Mouse (Mus musculus) left cerebral cortex, adult 6 months (tissue): ENCODE data around the gene Msantd1. TPM values are rescaled to one million over a fixed set of nuclear protein-coding genes. Genes with fewer than 3 reads are reported as not detected.

Experiments
- long read RNA-seq, 2 experiments: library from polyadenylated mRNA; unstranded; transcript quantifications; one replicate each; pipeline ENCODE4 v2.0.0; 2019 to 2020
- polyA plus RNA-seq: library from polyadenylated mRNA; unstranded; fragments of <200 nt; fragmentation: Nextera tagmentation; gene quantifications from 2 replicates; pipeline ENCODE4 v1.2.3, GENCODE M21; 2021

Msantd1 gene
- polyA plus RNA-seq: 1.9 and 2.9 TPM in 2 replicates
- long read RNA-seq, experiment 1, partial matches to known transcripts: 0 of 4 reads
- long read RNA-seq, experiment 1, other reads (novel, unspliced or antisense): 1 of 4 reads
- long read RNA-seq, experiment 2, partial matches to known transcripts: 0 of 5 reads
- long read RNA-seq, experiment 2, other reads (novel, unspliced or antisense): 2 of 5 reads

DNA sequence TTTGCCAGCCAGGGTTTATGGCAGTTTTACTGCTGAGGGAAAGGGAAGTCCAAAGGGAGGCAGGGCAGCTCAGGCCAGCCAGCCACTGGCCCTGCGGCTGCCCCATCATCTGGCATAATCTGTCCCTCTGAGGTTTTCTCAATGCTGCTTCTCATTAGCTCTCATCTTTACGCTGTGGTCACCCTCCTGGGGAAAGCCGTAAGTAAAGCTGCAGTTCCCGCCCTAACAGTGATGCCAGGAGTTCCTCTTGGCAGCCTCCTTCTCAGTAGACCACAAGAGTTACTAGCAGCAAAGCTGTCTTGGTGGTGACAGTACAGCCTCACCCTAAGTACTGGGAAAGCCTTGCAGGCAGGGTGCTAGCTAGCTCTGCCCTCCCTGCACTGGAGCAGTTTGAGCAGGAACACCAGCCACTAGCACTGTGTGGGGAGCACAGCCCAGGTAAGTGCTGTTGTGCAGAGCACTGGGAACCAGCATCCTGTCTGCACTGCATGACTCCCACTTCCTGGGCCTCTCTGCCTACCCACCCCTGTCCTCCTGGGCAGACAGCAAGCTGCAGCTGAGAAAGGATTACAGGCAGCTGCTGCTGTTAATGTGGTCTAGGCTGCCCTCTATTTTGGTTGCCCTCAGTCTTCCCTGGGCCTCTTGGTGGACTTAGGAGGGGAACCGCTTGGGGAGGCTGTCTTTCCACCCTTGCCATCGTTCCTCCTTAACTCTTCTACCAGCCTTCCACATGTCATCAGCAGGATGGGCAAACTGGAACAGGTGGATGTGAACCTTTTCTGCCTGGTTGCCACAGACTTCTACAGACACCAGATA is at the start of gene Msantd1:
Gene Msantd1 (plus strand): TSS at position 103 of the 816 bp plus-strand sequence.

DNA sequence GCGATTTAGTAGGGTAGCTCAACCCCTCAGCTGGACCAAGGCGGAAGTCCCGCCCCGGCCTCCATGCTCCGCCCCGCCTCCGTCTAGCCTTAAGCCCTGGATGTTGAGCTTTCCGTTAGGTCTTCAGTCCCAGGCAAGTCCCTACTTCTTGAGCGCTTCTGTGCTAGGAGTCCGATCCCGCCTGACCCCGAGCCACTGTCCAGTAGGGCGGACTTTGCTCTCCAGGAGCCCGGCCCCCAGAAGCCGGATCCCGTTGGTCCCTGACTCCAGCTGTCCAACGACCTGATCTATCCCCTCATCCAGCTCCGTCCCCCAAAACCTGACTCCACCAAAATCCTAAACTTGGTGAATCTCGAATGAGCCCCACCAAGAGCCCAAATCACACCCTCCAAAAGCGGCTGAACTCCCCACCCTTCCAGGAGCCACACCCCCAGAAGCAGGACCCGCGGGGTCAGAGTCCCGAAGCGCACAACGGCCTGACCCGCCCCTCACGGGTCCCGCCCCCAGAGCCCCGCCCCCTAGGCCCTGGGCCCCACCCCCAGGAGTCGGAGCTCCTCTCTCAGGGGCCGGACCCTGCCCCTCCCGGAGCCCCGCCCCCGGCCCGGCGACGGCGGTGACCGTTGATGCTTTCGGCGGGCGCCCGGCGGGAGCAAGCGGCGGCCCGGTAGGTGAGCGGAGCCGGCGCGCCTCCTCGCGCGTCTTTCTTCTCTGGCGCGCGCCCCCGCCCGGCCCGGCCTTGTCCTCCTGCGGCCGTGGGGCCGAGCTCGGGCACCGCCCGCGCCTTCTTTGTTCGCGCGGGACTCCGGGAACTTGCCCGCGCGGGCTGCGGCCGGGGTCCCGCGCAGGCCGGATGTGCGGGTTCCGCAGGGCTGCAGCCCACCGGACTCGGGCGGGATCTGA is 41.3 kb downstream of the Msantd1 start, which contains the start of gene Rgs12:
Gene Rgs12 (plus strand): TSS at position 585 of the 900 bp plus-strand sequence.

Other genes with a start within 250 kb of the Msantd1 start
- gene Nop14, start 247.9 kb upstream of the Msantd1 start, polyA plus RNA-seq: 12.0 and 13.1 TPM in 2 replicates
- gene Grk4, start 247.6 kb upstream of the Msantd1 start, polyA plus RNA-seq: 0.74 and 1.6 TPM in 2 replicates
- gene Htt, start 146.3 kb upstream of the Msantd1 start, polyA plus RNA-seq: 6.9 and 8.0 TPM in 2 replicates
- 12.1 and 17.1 TPM in 2 replicates for gene Rgs12, start 41.4 kb downstream of the Msantd1 start, polyA plus RNA-seq
- not detected in 2 replicates for gene Hgfac, start 133.5 kb downstream of the Msantd1 start, polyA plus RNA-seq
- 9.0 and 9.8 TPM in 2 replicates for gene Dok7, start 148.8 kb downstream of the Msantd1 start, polyA plus RNA-seq
- 198 and 251 TPM in 2 replicates for gene Lrpap1, start 197.8 kb downstream of the Msantd1 start, polyA plus RNA-seq